Mouse (Mus musculus): ENCODE measurements around the gene Gm10722. TPM values are rescaled to one million over a fixed set of nuclear protein-coding genes. Genes with fewer than 3 reads are reported as not detected.
"Not testable (repeated sequence)": the region's sequence is repeated elsewhere in the genome, so short reads cannot be mapped to it uniquely, and the experiment has no call there.

Gene Gm10722
- polyA plus RNA-seq, 1 experiment from 2014 or later = not detected

DNA sequence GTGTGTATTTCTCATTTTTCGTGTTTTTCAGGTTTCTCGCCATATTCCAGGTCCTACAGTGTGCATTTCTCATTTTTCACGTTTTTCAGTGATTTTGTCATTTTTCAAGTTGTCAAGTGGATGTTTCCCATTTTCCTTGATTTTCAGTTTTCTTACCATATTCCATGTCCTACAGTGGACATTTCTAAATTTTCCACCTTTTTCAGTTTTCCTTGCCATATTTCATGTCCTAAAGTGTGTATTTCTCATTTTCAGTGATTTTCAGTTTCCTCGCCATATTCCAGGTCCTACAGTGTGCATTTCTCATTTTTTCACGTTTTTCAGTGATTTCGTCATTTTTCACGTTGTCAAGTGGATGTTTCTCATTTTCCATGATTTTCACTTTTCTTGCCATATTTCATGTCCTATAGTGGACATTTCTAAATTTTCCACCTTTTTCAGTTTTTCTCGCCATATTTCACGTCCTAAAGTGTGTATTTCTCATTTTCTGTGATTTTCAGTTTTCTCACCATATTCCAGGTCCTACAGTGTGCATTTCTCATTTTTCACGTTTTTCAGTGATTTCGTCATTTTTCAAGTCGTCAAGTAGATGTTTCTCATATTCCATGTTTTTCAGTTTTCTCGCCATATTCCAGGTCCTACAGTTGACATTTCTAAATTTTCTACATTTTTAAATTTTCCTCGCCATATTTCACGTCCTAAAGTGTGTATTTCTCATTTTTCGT is 28.7 kb downstream of the Gm10722 start:
- not testable (repeated sequence) for H3K9ac ChIP-seq (replicated peaks); H3K27me3 ChIP-seq; H3K27ac ChIP-seq (replicated peaks); H3K4me2 ChIP-seq (replicated peaks); H3K36me3 ChIP-seq; H3K9me3 ChIP-seq; H3K4me1 ChIP-seq; ATAC-seq (replicated peaks); H3K4me3 ChIP-seq
- 66% methylated on average over 14 of the region's 16 CpGs for WGBS

DNA sequence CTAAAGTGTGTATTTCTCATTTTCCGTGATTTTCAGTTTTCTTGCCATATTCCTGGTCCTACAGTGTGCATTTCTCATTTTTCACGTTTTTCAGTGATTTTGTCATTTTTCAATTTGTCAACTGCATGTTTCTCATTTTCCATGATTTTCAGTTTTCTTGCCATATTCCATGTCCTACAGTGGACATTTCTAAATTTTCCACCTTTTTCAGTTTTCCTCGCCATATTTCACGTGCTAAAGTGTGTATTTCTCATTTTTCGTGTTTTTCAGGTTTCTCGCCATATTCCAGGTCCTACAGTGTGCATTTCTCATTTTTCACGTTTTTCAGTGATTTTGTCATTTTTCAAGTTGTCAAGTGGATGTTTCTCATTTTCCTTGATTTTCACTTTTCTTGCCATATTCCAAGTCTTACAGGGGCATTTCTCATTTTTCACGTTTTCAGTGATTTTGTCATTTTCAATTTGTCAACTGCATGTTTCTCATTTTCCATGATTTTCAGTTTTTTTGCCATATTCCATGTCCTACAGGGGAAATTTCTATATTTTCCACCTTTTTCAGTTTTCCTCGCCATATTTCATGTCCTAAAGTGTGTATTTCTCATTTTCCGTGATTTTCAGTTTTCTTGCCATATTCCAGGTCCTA is 30.1 kb downstream of the Gm10722 start:
- H3K27me3 ChIP-seq; ATAC-seq (replicated peaks); H3K4me1 ChIP-seq; H3K4me2 ChIP-seq (replicated peaks); H3K27ac ChIP-seq (replicated peaks); H3K4me3 ChIP-seq; H3K36me3 ChIP-seq; H3K9me3 ChIP-seq; H3K9ac ChIP-seq (replicated peaks): not testable (repeated sequence)
- WGBS = 79% methylated on average over 4 of the region's 10 CpGs

DNA sequence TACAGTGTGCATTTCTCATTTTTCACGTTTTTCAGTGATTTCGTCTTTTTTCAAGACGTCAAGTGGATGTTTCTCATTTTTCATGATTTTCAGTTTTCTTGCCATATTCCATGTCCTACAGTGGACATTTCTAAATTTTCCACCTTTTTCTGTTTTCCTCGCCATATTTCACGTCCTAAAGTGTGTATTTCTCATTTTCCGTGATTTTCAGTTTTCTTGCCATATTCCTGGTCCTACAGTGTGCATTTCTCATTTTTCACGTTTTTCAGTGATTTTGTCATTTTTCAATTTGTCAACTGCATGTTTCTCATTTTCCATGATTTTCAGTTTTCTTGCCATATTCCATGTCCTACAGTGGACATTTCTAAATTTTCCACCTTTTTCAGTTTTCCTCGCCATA is 33.6 kb downstream of the Gm10722 start, which contains the start of gene Gm17535:
Gm17535 (plus strand) TSS at position 301 of the 400 bp plus-strand sequence.
- H3K27me3 ChIP-seq; ATAC-seq (replicated peaks); H3K36me3 ChIP-seq; H3K9me3 ChIP-seq; H3K4me1 ChIP-seq; H3K4me2 ChIP-seq (replicated peaks); H3K9ac ChIP-seq (replicated peaks); H3K4me3 ChIP-seq; H3K27ac ChIP-seq (replicated peaks): not testable (repeated sequence)
- 57% methylated on average over 2 of the region's 8 CpGs for WGBS

DNA sequence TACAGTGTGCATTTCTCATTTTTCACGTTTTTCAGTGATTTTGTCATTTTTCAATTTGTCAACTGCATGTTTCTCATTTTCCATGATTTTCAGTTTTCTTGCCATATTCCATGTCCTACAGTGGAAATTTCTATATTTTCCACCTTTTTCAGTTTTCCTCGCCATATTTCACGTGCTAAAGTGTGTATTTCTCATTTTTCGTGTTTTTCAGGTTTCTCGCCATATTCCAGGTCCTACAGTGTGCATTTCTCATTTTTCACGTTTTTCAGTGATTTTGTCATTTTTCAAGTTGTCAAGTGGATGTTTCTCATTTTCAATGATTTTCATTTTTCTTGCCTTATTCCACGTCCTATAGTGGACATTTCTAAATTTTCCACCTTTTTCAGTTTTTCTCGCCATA is 35.9 kb downstream of the Gm10722 start, which contains the start of gene Gm10715:
Gm10715 (plus strand) TSS at position 301 of the 400 bp plus-strand sequence.
- not testable (repeated sequence) for H3K9me3 ChIP-seq; H3K36me3 ChIP-seq; H3K4me2 ChIP-seq (replicated peaks); ATAC-seq (replicated peaks); H3K9ac ChIP-seq (replicated peaks); H3K27me3 ChIP-seq; H3K4me3 ChIP-seq; H3K27ac ChIP-seq (replicated peaks); H3K4me1 ChIP-seq
- WGBS = 77% methylated on average over 8 of the region's 8 CpGs

DNA sequence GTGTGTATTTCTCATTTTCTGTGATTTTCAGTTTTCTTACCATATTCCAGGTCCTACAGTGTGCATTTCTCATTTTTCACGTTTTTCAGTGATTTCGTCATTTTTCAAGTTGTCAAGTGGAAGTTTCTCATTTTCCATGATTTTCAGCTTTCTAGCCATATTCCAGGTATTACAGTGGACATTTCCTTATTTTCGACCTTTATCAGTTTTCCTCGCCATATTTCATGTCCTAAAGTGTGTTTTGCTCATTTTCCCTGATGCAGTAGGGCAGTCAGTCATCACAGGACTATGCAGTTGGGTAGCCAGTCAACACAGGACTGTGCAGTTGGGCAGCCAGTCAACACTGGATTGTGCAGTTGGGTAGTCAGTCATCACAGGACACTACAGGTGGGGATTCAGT is 37.4 kb downstream of the Gm10722 start:
- WGBS = 71% methylated on average over 4 of the region's 4 CpGs
- ATAC-seq (replicated peaks) = not testable (repeated sequence)

More for the DNA sequence above, 37.4 kb downstream of the Gm10722 start:
- not testable (repeated sequence) for H3K9me3 ChIP-seq; H3K9ac ChIP-seq (replicated peaks); H3K27ac ChIP-seq (replicated peaks); H3K4me2 ChIP-seq (replicated peaks); H3K36me3 ChIP-seq; H3K4me3 ChIP-seq; H3K27me3 ChIP-seq; H3K4me1 ChIP-seq

Small RNAs within 50 kb of the gene (microRNA-seq; reads per million reads assigned to microRNA genes)
- not detected for gene Mir101c

Other genes starting within 250 kb of the Gm10722 start
- not detected in 2 replicates for gene Gm11168, start 2.4 kb downstream of the Gm10722 start, polyA plus RNA-seq (2015; fragmentation: Nextera tagmentation; extraction: Ambion mirVana)
- gene Gm10721, start 12.2 kb downstream of the Gm10722 start, polyA plus RNA-seq (2015; fragmentation: Nextera tagmentation; extraction: Ambion mirVana) = not detected in 2 replicates
- not detected in 2 replicates for gene Gm10720, start 14.7 kb downstream of the Gm10722 start, polyA plus RNA-seq (2015; fragmentation: Nextera tagmentation; extraction: Ambion mirVana)
- not detected in 2 replicates for gene Gm10719, start 16.5 kb downstream of the Gm10722 start, polyA plus RNA-seq (2015; fragmentation: Nextera tagmentation; extraction: Ambion mirVana)
- gene Gm10718, start 22.6 kb downstream of the Gm10722 start, polyA plus RNA-seq (2015; fragmentation: Nextera tagmentation; extraction: Ambion mirVana) = 0.88 TPM in 1 of 2 replicates, not detected in the other
- gene Gm10717, start 24.5 kb downstream of the Gm10722 start, polyA plus RNA-seq (2015; fragmentation: Nextera tagmentation; extraction: Ambion mirVana) = 0.37 TPM in 1 of 2 replicates, not detected in the other
- gene Gm17535, start 33.7 kb downstream of the Gm10722 start, polyA plus RNA-seq (2015; fragmentation: Nextera tagmentation; extraction: Ambion mirVana) = not detected in 2 replicates
- not detected in 2 replicates for gene Gm10715, start 36.0 kb downstream of the Gm10722 start, polyA plus RNA-seq (2015; fragmentation: Nextera tagmentation; extraction: Ambion mirVana)